Mouse (Mus musculus) intestine, embryonic 16.5 days (tissue): ENCODE results near the gene Tmem102. TPM values are rescaled to one million over a fixed set of nuclear protein-coding genes. Genes with fewer than 3 reads are reported as not detected.
A peak's percentile ranks its signal among the peaks of the same experiment; 100 is the strongest.

Experiments
- ATAC-seq: fragments of 200-750 bp; cut with Nextera tagmentation; 2 replicates; pipeline ENCODE4 v1.8.0; 2017; ENCODE audit warnings: moderate TSS enrichment, moderate library complexity
- H3K27ac ChIP-seq: fragments of 300-500 bp; sonication (generic); 2 replicates; pipeline ENCODE4 v1.5.1; 2014; ENCODE audit warnings: mild to moderate bottlenecking, low read length
- H3K27me3 ChIP-seq: fragments of 300-500 bp; sonication (generic); replicated peaks from 2 replicates; pipeline ENCODE4 v1.6.1; 2014; ENCODE audit warnings: low read length, control low read depth, mixed read lengths; ENCODE audit not compliant: control insufficient read depth, insufficient read depth
- H3K36me3 ChIP-seq: fragments of 300-500 bp; sonication (generic); 2 replicates; pipeline ENCODE4 v1.6.1; 2014; ENCODE audit warnings: low read length, control low read depth; ENCODE audit not compliant: control insufficient read depth, insufficient read depth
- H3K4me1 ChIP-seq: fragments of 300-500 bp; sonication (generic); 2 replicates; pipeline ENCODE4 v1.6.1; 2014; ENCODE audit warnings: low read length, control low read depth, mixed read lengths; ENCODE audit not compliant: control insufficient read depth, insufficient read depth
- H3K4me2 ChIP-seq: fragments of 300-500 bp; sonication (generic); 2 replicates; pipeline ENCODE4 v1.6.1; 2014; ENCODE audit warnings: low read depth, low read length, control low read depth
- H3K4me3 ChIP-seq: fragments of 300-500 bp; sonication (generic); 2 replicates; pipeline ENCODE4 v1.5.1; 2014; ENCODE audit warnings: mild to moderate bottlenecking, low read length
- H3K9ac ChIP-seq: fragments of 300-500 bp; sonication (generic); 2 replicates; pipeline ENCODE4 v1.6.1; 2014; ENCODE audit warnings: low read depth, low read length
- H3K9me3 ChIP-seq: fragments of 300-500 bp; sonication (generic); 2 replicates; pipeline ENCODE4 v1.6.1; 2016; ENCODE audit warnings: low read length, control low read depth; ENCODE audit not compliant: control insufficient read depth
- WGBS: fragments of 180-500 bp; shearing (Covaris S2); extraction: QIAGEN DNeasy Blood & Tissue Kit; methylation state at CpG from one replicate; pipeline ENCODE4 v1.1.7; 2014; 5-methylcytosine and 5-hydroxymethylcytosine counted together
- polyA plus RNA-seq: library from polyadenylated mRNA; unstranded; fragments of >200 nt; fragmentation: Nextera tagmentation; extraction: Ambion mirVana; gene quantifications from 2 replicates; pipeline ENCODE4 v1.2.1, GENCODE M21; 2015

The Tmem102 gene
- polyA plus RNA-seq, 1 experiment from 2014 or later, result 34.6 TPM

DNA sequence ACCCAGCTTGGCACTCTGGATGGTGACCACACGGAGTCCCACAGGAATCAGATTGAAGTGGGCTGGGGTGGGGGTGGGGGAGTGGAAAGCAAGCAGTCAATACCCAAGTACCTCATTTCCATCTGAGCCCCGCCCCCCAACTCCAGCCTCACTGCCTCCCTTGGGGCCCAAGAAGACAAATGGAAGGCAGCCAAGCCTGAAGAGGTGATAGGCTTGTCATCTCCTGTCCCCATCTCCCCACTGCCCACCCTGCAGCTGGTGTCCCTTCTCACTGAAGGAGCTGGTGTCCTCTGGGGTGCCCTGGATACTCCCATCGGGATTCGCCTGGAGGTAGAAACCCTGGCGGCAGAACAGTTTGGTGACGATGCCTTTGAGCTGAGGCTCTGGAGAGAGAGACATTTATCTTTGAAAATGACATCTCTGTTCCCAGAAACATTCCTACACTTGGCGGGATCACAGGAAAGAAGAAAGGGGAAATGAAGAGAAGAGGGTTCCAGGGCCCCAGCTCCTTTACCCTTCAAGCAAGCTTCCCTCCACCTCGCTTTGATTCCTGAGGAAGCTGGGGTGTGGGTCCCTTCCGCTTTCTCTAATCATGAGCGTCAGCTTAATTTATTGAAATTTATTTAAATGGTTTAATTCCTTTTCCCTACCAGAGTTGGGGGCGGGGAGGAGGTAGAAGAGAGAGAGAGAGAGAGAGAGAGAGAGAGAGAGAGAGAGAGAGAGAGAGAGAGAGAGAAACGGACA, 5.9 kb downstream of the Tmem102 start:
- Histone ChIP-seq H3K4me1 (peaks cover 53% of the 10 kb centered on the region), H3K36me3 (no peaks in the 10 kb centered on the region), H3K27ac (no peak overlapping the region), H3K4me2 (peak overlapping the region; percentile 98), H3K9ac (0 out of 2 replicates have a peak overlapping the region, but pooled peaks have one; percentile 73), H3K4me3 (no peak overlapping the region), H3K9me3 (no peaks in the 10 kb centered on the region), H3K27me3 (0 out of 2 replicates have a peak, but pooled peaks cover 5% of the 10 kb centered on the region)
- WGBS, result 43% methylated on average over 12 of the region's 12 CpGs
- no peak for ATAC-seq

DNA sequence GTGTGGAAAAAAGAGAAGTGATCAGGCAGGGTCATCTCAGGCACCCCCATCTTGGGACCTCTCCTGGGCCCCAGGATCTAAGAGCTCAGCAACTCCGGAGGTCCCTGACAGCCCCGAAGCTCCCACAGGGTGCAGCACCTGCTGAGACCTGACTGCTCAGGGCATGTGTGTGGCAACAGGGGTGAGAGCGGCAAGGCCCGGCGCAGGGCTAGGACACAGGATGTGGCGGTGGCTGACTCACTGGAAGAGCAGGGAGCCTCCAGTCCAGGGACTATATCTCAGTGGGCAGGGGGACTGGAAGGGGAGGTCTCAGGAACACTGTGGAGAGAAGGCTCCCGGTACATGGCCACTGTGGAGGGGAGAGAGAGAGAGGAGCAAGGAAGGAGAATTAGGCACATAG, 7.5 kb downstream of the Tmem102 start:
- ATAC-seq, result no peak
- Histone ChIP-seq H3K27me3 (0 out of 2 replicates have a peak, but pooled peaks cover 5% of the 10 kb centered on the region), H3K4me1 (peaks cover 38% of the 10 kb centered on the region), H3K9ac (no peak overlapping the region), H3K4me3 (no peak overlapping the region), H3K36me3 (no peaks in the 10 kb centered on the region), H3K9me3 (no peaks in the 10 kb centered on the region), H3K27ac (no peak overlapping the region), H3K4me2 (no peak overlapping the region)
- WGBS, result 75% methylated on average over 7 of the region's 7 CpGs

DNA sequence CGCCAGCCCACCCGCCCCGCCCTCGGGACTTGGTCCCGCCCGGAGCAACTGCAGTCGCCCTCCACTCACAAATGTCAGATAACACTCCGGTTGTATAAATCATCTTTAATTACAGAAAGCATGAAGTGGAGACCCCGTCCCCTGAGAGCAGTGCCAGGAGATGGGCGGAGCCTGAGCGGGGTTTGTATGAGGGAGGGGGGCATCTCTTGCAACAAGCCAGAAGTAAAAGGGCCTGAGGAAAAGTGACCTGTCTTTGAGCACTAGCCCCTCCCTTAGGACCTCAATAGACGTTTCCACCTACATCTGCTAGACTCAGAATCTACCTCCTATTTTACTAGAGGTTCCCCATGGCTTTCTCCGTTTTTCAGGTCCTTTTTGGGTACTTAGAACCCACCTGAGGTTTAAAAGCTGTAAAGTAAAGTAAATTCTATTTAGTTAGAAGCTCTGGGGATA, 9.4 kb downstream of the Tmem102 start:
- 3% methylated on average over 13 of the region's 13 CpGs for WGBS

DNA sequence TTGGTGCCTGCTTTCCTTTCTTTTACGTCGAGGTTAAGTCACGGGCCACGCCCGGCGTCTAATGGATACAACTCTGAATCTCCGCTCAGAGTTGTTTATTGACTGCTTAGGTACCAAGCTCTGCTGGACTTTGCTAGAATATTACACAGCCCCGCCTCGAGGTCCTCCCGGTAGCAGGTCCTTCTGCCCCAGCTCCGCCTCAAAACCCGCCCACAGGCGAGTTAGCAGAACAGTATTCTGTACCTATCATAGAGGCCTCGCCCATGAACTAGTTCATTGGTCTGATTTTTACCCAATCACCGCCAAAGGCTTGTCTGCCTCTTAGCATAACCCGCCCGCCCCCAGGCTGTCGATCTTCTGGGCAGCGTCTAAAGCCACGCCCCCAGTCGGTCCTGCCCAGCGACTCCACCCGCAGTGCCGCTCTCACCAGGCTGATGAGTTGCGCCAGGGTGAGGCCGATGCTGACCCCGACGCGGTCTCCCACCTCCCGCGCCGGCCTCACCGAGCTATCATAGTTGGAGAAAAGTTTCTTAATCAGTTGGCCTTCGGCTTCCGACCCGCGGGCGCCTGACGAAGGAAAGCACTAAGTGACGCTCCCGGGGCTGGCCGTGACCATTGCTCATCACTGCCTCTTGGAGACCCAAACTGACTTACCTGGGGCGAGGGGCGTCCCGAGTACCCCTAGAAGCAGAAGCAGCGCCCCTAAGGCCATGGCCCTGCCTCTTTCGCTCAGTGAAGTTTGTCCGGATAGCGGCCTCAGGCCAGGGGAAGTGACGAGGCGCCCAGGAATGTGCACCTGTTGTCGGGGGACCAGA, 10.0 kb downstream of the Tmem102 start, which contains the start of gene Chrnb1:
Chrnb1 (minus strand) TSS at position 776 of the 815 bp plus-strand sequence.
- Histone ChIP-seq H3K27ac (no peak within 1 kb of the TSS), H3K36me3 (no peaks in the 10 kb centered on the region), H3K27me3 (no peaks in the 10 kb centered on the region), H3K9ac (peak within 1 kb of the TSS; percentile 62), H3K4me1 (peaks cover 15% of the 10 kb centered on the region), H3K4me2 (peak within 1 kb of the TSS; percentile 96), H3K9me3 (no peaks in the 10 kb centered on the region), H3K4me3 (peak within 1 kb of the TSS; percentile 54)
- 1% methylated on average over 52 of the region's 52 CpGs for WGBS
- ATAC-seq, result peak; percentile 98

More for the DNA sequence above, 9.4 kb downstream of the Tmem102 start:
- no peak overlapping the region for H3K27ac ChIP-seq
- H3K9ac ChIP-seq, result peak overlapping the region; percentile 62; the same call in 1 of the 2 replicates
- H3K4me2 ChIP-seq, result peak overlapping the region; percentile 96
- no peaks in the 10 kb centered on the region for H3K36me3 ChIP-seq
- no peaks in the 10 kb centered on the region for H3K9me3 ChIP-seq
- H3K27me3 ChIP-seq, result no peaks in the 10 kb centered on the region
- H3K4me3 ChIP-seq, result peak overlapping the region; percentile 54
- no peak for ATAC-seq
- peaks cover 20% of the 10 kb centered on the region for H3K4me1 ChIP-seq

DNA sequence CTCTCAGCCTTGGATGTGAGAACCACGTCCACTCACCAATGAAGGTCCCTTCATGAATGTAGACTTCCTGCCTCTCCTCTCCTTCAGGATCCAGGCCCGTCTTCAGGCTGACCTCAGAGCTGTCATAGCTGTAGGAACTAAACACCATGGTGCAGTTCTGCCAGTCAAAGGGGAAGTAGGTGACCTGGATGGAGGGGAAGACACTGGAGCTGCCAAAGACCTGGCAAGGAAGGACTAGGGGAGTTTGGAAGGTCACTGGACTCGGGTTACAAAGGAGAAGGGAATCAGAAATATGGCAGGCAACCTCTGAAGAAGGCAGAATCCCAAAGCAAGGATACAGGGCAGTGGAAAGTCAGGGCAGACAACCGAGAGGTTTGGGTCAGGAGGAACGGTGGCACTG, 12.0 kb downstream of the Tmem102 start:
- ATAC-seq, result no peak
- Histone ChIP-seq H3K4me2 (no peak overlapping the region), H3K9me3 (no peaks in the 10 kb centered on the region), H3K4me3 (no peak overlapping the region), H3K4me1 (no peaks in the 10 kb centered on the region), H3K36me3 (no peaks in the 10 kb centered on the region), H3K27me3 (no peaks in the 10 kb centered on the region), H3K27ac (no peak overlapping the region), H3K9ac (no peak overlapping the region)
- WGBS, result 70% methylated on average over 5 of the region's 5 CpGs

DNA sequence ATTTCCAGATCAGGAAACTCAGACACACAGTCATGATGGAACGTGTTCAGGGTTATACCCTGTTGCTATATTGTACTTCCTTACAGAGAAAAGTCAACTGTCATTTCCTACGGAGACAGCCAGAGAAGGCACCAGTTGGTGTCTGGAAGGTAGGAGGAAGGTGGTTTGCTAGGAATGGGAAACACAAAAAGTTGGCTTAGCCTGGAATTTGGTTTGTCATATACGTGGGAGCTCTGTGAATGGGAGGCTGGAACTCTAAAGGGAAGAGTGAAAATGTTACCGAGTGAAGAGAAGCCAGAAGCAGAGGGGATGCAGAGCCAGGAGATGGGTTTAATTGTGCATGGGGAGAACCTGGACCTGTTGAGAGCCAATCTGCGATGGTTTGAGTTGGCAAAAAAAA, 14.0 kb downstream of the Tmem102 start:
- no peaks in the 10 kb centered on the region for H3K27me3 ChIP-seq
- no peak overlapping the region for H3K27ac ChIP-seq
- H3K4me2 ChIP-seq, result no peak overlapping the region
- H3K4me3 ChIP-seq, result no peak overlapping the region
- H3K4me1 ChIP-seq, result no peaks in the 10 kb centered on the region
- ATAC-seq, result no peak
- H3K9me3 ChIP-seq, result no peaks in the 10 kb centered on the region
- WGBS, result 73% methylated on average over 5 of the region's 5 CpGs
- no peak overlapping the region for H3K9ac ChIP-seq
- H3K36me3 ChIP-seq, result no peaks in the 10 kb centered on the region

DNA sequence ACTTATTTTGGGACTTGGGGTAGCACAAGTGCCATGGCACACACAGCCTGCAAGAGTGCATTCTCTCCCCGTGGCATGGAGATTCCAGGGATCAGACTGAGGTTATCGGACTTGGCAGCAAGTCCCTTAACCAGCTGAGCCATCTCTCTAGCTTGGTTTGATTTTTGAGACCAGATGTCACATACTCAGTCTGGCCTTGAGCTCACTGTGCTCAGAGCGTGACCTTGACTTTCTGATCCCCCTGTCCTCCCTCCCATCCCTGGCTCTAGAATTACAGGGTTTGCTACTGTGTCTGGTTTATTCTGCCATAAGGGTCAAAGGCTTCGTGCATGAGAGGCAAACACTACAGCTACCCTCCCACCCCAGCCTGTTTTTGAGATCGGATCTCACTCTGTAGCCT, 16.0 kb downstream of the Tmem102 start:
- no peak for ATAC-seq
- Histone ChIP-seq H3K4me3 (no peak overlapping the region), H3K27me3 (no peaks in the 10 kb centered on the region), H3K4me1 (no peaks in the 10 kb centered on the region), H3K36me3 (no peaks in the 10 kb centered on the region), H3K4me2 (no peak overlapping the region), H3K27ac (no peak overlapping the region), H3K9ac (no peak overlapping the region), H3K9me3 (no peaks in the 10 kb centered on the region)
- WGBS, result 63% methylated on average over 5 of the region's 5 CpGs

DNA sequence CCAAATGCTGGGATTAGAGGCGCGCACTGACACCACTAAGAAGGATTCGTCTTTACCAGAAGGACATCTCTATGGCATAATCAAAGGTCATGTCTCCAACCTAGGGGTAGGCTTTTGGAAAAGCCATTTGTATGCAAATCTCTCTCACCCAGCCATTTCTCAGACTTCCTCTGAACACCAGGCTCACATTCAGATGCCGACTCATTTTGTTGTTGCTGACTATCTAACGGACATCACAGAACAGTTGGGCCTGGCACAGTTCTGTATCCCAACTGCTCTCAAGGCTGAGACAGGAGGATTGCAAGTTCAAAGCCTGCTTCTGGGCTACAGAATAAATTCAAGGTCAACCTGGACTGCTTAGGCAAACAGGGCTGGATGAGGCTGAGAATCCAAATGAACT, 18.1 kb downstream of the Tmem102 start:
- 90% methylated on average over 5 of the region's 5 CpGs for WGBS
- ATAC-seq, result no peak

DNA sequence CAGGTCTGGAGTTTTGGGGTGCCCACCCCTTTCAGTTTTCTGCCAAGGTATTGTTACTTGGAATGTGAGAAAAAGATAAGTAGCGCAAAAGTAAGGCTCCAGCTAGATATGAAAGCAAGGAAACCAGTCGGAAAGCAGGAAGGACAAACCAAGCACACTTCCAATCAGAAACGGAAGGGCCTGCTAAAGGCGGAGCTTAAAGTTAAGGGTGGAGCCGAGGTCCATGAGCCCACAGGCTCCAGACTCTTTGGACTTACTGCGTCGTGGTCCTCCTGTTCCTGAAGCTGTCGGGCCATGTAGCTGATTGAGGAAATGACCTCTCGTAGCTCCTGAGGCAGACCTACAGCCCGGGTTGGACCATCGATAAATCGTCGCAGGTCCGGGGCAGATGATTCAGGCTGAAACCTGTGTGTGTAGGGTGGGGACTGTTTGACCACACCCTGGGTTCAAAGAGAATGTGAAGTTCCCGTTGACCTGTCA, 20.6 kb downstream of the Tmem102 start:
- no peaks in the 10 kb centered on the region for H3K36me3 ChIP-seq
- H3K9ac ChIP-seq, result peak overlapping the region; percentile 9
- no peaks in the 10 kb centered on the region for H3K4me1 ChIP-seq
- WGBS, result 30% methylated on average over 15 of the region's 15 CpGs
- no peaks in the 10 kb centered on the region for H3K9me3 ChIP-seq
- peak overlapping the region; percentile 20 for H3K4me3 ChIP-seq
- no peaks in the 10 kb centered on the region for H3K27me3 ChIP-seq
- H3K4me2 ChIP-seq, result peak overlapping the region; percentile 53
- H3K27ac ChIP-seq, result no peak overlapping the region
- ATAC-seq, result peak; percentile 89

More for the DNA sequence above, 18.1 kb downstream of the Tmem102 start:
- Histone ChIP-seq H3K9ac (no peak overlapping the region), H3K36me3 (no peaks in the 10 kb centered on the region), H3K4me3 (no peak overlapping the region), H3K4me1 (no peaks in the 10 kb centered on the region), H3K4me2 (no peak overlapping the region), H3K27ac (no peak overlapping the region), H3K27me3 (no peaks in the 10 kb centered on the region), H3K9me3 (no peaks in the 10 kb centered on the region)
